Mouse (Mus musculus) left cerebral cortex, postnatal 4 days (tissue): ENCODE data around the gene Srsx. TPM values are rescaled to one million over a fixed set of nuclear protein-coding genes. Genes with fewer than 3 reads are reported as not detected.
"Not testable (repeated sequence)": the region's sequence is repeated elsewhere in the genome, so short reads cannot be mapped to it uniquely, and the experiment has no call there.

Experiments used
- DNase-seq: peaks from one replicate; pipeline ENCODE4 v3.0.0-alpha.2; 2022
- intact Hi-C: fragments of 180-260 bp; cut with DNase I; formaldehyde crosslinking; loops from one replicate; pipeline ENCODE4 v1.15.1; 2025
- total RNA-seq, 2 experiments: library from RNA; stranded (reverse); gene quantifications; 2 replicates each; pipeline ENCODE4 v1.2.3; 2021

Srsx gene
- not detected for total RNA-seq

- DNase-seq, intact Hi-C loops: not testable (repeated sequence)
Observed at GRCm38 (mm10) chrX:123222381-123222780, at the start of gene Srsx. Gene Srsx (minus strand): TSS chrX:123222481.

- DNase-seq, intact Hi-C loops: not testable (repeated sequence)
Observed at GRCm38 (mm10) chrX:123246807-123247206, 24.5 kb upstream of the Srsx start, which contains the start of gene Gm17577. Gene Gm17577 (minus strand): TSS chrX:123246907.

Other genes starting within 250 kb of the Srsx start
- gene Gm17521, start 192.8 kb downstream of the Srsx start, total RNA-seq: not detected
- gene Cldn34c1, start 119.0 kb downstream of the Srsx start, total RNA-seq: 10 to 100 TPM; 14.8 to 25.3 TPM
- not detected for gene Gm17577, start 24.4 kb upstream of the Srsx start, total RNA-seq